9 mouse cellular contexts compared by ENCODE assay signal in genomic region chr7:19343210-19343808, GRCm38 (mm10). TPM values are rescaled to one million over a fixed set of nuclear protein-coding genes. Genes with fewer than 3 reads are reported as not detected.
DNase-seq lines count a peak whose midpoint lies in the region; ATAC-seq and TF ChIP-seq lines count a peak whose summit lies in the region.
"Had no signal": no experiment of that assay in that cellular context is flagged by ENCODE, and none has a peak within 500 bp of the region (broad histone marks: within the 10 kb centered on the region; RNA-seq: fewer than 3 reads in every experiment).

No protein-coding gene starts in this region.

- TF ChIP-seq POLR2A in small intestine, adult 2 months (IDR thresholded peaks at IDR 0.05; ENCODE audit: low read depth, low read length) = no peak

- TF ChIP-seq CTCF in small intestine, adult 2 months (IDR thresholded peaks at IDR 0.05; ENCODE audit: extremely low read depth, insufficient read length, insufficient replicate concordance, low read depth, low read length) = peak; percentile 95

- no peak for ATAC-seq in cerebellum, adult (ENCODE audit: insufficient number of reproducible peaks, low FRiP score, low TSS enrichment)
- ATAC-seq in forebrain, embryonic 14.5 days = no peak
- ATAC-seq in hindbrain, embryonic 13.5 days (ENCODE audit: low FRiP score) = no peak
- ATAC-seq: Patski had no signal

- under 1% methylated on average over 11 of the region's 11 CpGs for WGBS in forebrain, embryonic 14.5 days
- 1% methylated on average over 11 of the region's 11 CpGs for WGBS in hindbrain, embryonic 13.5 days
- WGBS in small intestine, adult 2 months = under 1% methylated on average over 11 of the region's 11 CpGs

- H3K9me3 ChIP-seq in forebrain, embryonic 14.5 days (replicated peaks; ENCODE audit: control insufficient read depth, low read length) = no peaks in the 10 kb centered on the region
- no peaks in the 10 kb centered on the region for H3K9me3 ChIP-seq in hindbrain, embryonic 13.5 days
- H3K9me3 ChIP-seq in megakaryocyte, embryonic 14.5 days = no peaks in the 10 kb centered on the region

- H3K27ac ChIP-seq in forebrain, embryonic 14.5 days (ENCODE audit: low read depth, low read length) = no peak overlapping the region
- H3K27ac ChIP-seq in hindbrain, embryonic 13.5 days = no peak overlapping the region
- H3K27ac ChIP-seq in small intestine, adult 2 months (ENCODE audit: insufficient read depth, low read depth, low read length) = no peak overlapping the region

- peaks cover 24% of the 10 kb centered on the region for H3K4me1 ChIP-seq in forebrain, embryonic 14.5 days (ENCODE audit: control insufficient read depth, insufficient read depth, low read length)
- H3K4me1 ChIP-seq in hindbrain, embryonic 13.5 days (replicated peaks) = peaks cover 42% of the 10 kb centered on the region
- peaks cover 65% of the 10 kb centered on the region for H3K4me1 ChIP-seq in megakaryocyte, embryonic 14.5 days
- H3K4me1 ChIP-seq in small intestine, adult 2 months (ENCODE audit: control insufficient read depth, insufficient read depth, insufficient read length, low read length) = peaks cover 14% of the 10 kb centered on the region

- H3K4me2 ChIP-seq in forebrain, embryonic 14.5 days (ENCODE audit: low read length) = peak overlapping the region; percentile 89; the same call in 1 of the 2 replicates
- peak overlapping the region; percentile 86; the same call in 1 of the 2 replicates for H3K4me2 ChIP-seq in hindbrain, embryonic 13.5 days

- DNase-seq in cerebellum, adult 11 months = peak; percentile 66
- DNase-seq in c-Kit-positive CD71-negative TER-119-negative erythroid progenitor cells, embryonic 14.5 days (ENCODE audit: low read depth) = peak; percentile 85
- DNase-seq in forebrain, embryonic 14.5 days (ENCODE audit: low spot score) = peak; percentile 85
- DNase-seq in layer of hippocampus, postnatal 36 days = peak; percentile 71 to 74

- 0 out of 2 replicates have a peak, but pooled peaks cover 3% of the 10 kb centered on the region for H3K27me3 ChIP-seq in forebrain, embryonic 14.5 days (replicated peaks; ENCODE audit: control insufficient read depth, insufficient read depth, low read length)
- H3K27me3 ChIP-seq in hindbrain, embryonic 13.5 days = peaks cover 22% of the 10 kb centered on the region
- peaks cover 17% of the 10 kb centered on the region for H3K27me3 ChIP-seq in megakaryocyte, embryonic 14.5 days (replicated peaks)
- peaks cover 8% of the 10 kb centered on the region for H3K27me3 ChIP-seq in small intestine, adult 2 months (ENCODE audit: control insufficient read depth, insufficient read depth, low read length)
- H3K27me3 ChIP-seq: Patski had no signal

- H3K9ac ChIP-seq in forebrain, embryonic 14.5 days (ENCODE audit: low read length) = no peak overlapping the region
- no peak overlapping the region for H3K9ac ChIP-seq in hindbrain, embryonic 13.5 days

- H3K4me3 ChIP-seq in forebrain, embryonic 14.5 days (ENCODE audit: low read depth, low read length) = no peak overlapping the region
- H3K4me3 ChIP-seq in hindbrain, embryonic 13.5 days = no peak overlapping the region
- peak overlapping the region; percentile 90 for H3K4me3 ChIP-seq in megakaryocyte, embryonic 14.5 days (replicated peaks)
- H3K4me3 ChIP-seq in small intestine, adult 2 months (ENCODE audit: low read depth, low read length) = no peak overlapping the region

- H3K36me3 ChIP-seq in forebrain, embryonic 14.5 days (ENCODE audit: control insufficient read depth, insufficient read depth, low read length) = peaks cover 4% of the 10 kb centered on the region
- H3K36me3 ChIP-seq in hindbrain, embryonic 13.5 days = peaks cover 7% of the 10 kb centered on the region
- H3K36me3 ChIP-seq in megakaryocyte, embryonic 14.5 days (replicated peaks; ENCODE audit: low read length) = peaks cover 11% of the 10 kb centered on the region
- 0 out of 2 replicates have a peak, but pooled peaks cover under 1% of the 10 kb centered on the region for H3K36me3 ChIP-seq in small intestine, adult 2 months (ENCODE audit: control insufficient read depth, insufficient read depth, low read length)

RNA-seq across cellular contexts. Expression of gene Ercc1, which starts 1.3 kb away (rescaled TPM):
- polyA plus RNA-seq in forebrain, embryonic 14.5 days (2014; fragmentation: Nextera tagmentation; extraction: Ambion mirVana) = 99.5 and 101 TPM in 2 replicates
- polyA plus RNA-seq in hindbrain, embryonic 13.5 days (2015; fragmentation: Nextera tagmentation; extraction: Ambion mirVana) = 84.9 and 96.6 TPM in 2 replicates
- 10 to 100 TPM; 44.4 to 53.4 TPM for total RNA-seq in layer of hippocampus, postnatal 36 days (2021)
- 36.5 and 52.2 TPM in 2 replicates for polyA plus RNA-seq in megakaryocyte, embryonic 14.5 days (2012; ENCODE audit: insufficient read depth, low replicate concordance)
- polyA plus RNA-seq in small intestine, adult 2 months (2012; rRNA removed) = 9.3 and 17.5 TPM in 2 replicates

RNA-seq across cellular contexts. Expression of gene Cd3eap, which starts 16.0 kb away (rescaled TPM):
- polyA plus RNA-seq in forebrain, embryonic 14.5 days (2014; fragmentation: Nextera tagmentation; extraction: Ambion mirVana) = 18.4 and 20.0 TPM in 2 replicates
- polyA plus RNA-seq in hindbrain, embryonic 13.5 days (2015; fragmentation: Nextera tagmentation; extraction: Ambion mirVana) = 20.9 and 22.1 TPM in 2 replicates
- 10 to 100 TPM; 17.6 to 19.4 TPM for total RNA-seq in layer of hippocampus, postnatal 36 days (2021)
- 13.3 and 50.4 TPM in 2 replicates for polyA plus RNA-seq in megakaryocyte, embryonic 14.5 days (2012; ENCODE audit: insufficient read depth, low replicate concordance)
- polyA plus RNA-seq in small intestine, adult 2 months (2012; rRNA removed) = 2.0 and 2.5 TPM in 2 replicates

RNA-seq across cellular contexts. Expression of gene Ppp1r13l, which starts 16.2 kb away (rescaled TPM):
- polyA plus RNA-seq in forebrain, embryonic 14.5 days (2014; fragmentation: Nextera tagmentation; extraction: Ambion mirVana) = 1.1 and 1.3 TPM in 2 replicates
- polyA plus RNA-seq in hindbrain, embryonic 13.5 days (2015; fragmentation: Nextera tagmentation; extraction: Ambion mirVana) = 1.4 and 2.2 TPM in 2 replicates
- total RNA-seq in layer of hippocampus, postnatal 36 days (2021) = 1 to 10 TPM; 6.0 to 7.0 TPM
- polyA plus RNA-seq in megakaryocyte, embryonic 14.5 days (2012; ENCODE audit: insufficient read depth, low replicate concordance) = 21.5 and 54.3 TPM in 2 replicates
- polyA plus RNA-seq in small intestine, adult 2 months (2012; rRNA removed) = 6.2 and 10.4 TPM in 2 replicates

RNA-seq across cellular contexts. Expression of gene Fosb, which starts 33.5 kb away (rescaled TPM):
- 0.17 TPM in 1 of 2 replicates, not detected in the other for polyA plus RNA-seq in forebrain, embryonic 14.5 days (2014; fragmentation: Nextera tagmentation; extraction: Ambion mirVana)
- 0.06 and 0.08 TPM in 2 replicates for polyA plus RNA-seq in hindbrain, embryonic 13.5 days (2015; fragmentation: Nextera tagmentation; extraction: Ambion mirVana)
- 10 to 100 TPM; 12.6 to 18.8 TPM for total RNA-seq in layer of hippocampus, postnatal 36 days (2021)
- polyA plus RNA-seq in megakaryocyte, embryonic 14.5 days (2012; ENCODE audit: insufficient read depth, low replicate concordance) = 12.9 and 33.1 TPM in 2 replicates
- polyA plus RNA-seq in small intestine, adult 2 months (2012; rRNA removed) = 1.7 and 16.7 TPM in 2 replicates

RNA-seq across cellular contexts. Expression of gene Ercc2, which starts 38.5 kb away (rescaled TPM):
- polyA plus RNA-seq in forebrain, embryonic 14.5 days (2014; fragmentation: Nextera tagmentation; extraction: Ambion mirVana) = 12.9 and 15.2 TPM in 2 replicates
- polyA plus RNA-seq in hindbrain, embryonic 13.5 days (2015; fragmentation: Nextera tagmentation; extraction: Ambion mirVana) = 20.9 and 28.4 TPM in 2 replicates
- 10 to 100 TPM; 36.2 to 37.1 TPM for total RNA-seq in layer of hippocampus, postnatal 36 days (2021)
- polyA plus RNA-seq in megakaryocyte, embryonic 14.5 days (2012; ENCODE audit: insufficient read depth, low replicate concordance) = 24.2 and 30.8 TPM in 2 replicates
- 21.0 and 31.2 TPM in 2 replicates for polyA plus RNA-seq in small intestine, adult 2 months (2012; rRNA removed)
